Mouse (Mus musculus): ENCODE measurements around the gene Gpt2.

Gene Gpt2

GRCm38 (mm10) chr8:85492125-85492875, at the start of gene Gpt2:
Gene Gpt2 (plus strand): TSS chr8:85492576.
- peak; percentile 68 to 71 for DNase-seq (ENCODE audit: low spot score in 2 of 2)

- no peak for DNase-seq (ENCODE audit: low spot score in 2 of 2)
These were observed 48.3 kb upstream of the Gpt2 start for GRCm38 (mm10) chr8:85444092-85444491.

GRCm38 (mm10) chr8:85445936-85446685, 46.3 kb upstream of the Gpt2 start:
- DNase-seq (ENCODE audit: low spot score in 2 of 2): no peak

- peak in 1 of 2 experiments; percentile 36 for DNase-seq (ENCODE audit: low spot score in 2 of 2)
These were observed 42.0 kb upstream of the Gpt2 start for GRCm38 (mm10) chr8:85450335-85450734.

- no peak for DNase-seq (ENCODE audit: low spot score in 2 of 2)
These were observed 40.0 kb upstream of the Gpt2 start for GRCm38 (mm10) chr8:85452328-85452727.

- DNase-seq (ENCODE audit: low spot score in 2 of 2): no peak
These were observed 39.1 kb upstream of the Gpt2 start for GRCm38 (mm10) chr8:85453256-85453655.

GRCm38 (mm10) chr8:85454750-85455149, 37.6 kb upstream of the Gpt2 start:
- DNase-seq (ENCODE audit: low spot score in 2 of 2): no peak

- peak; percentile 36 to 53 for DNase-seq (ENCODE audit: low spot score in 2 of 2)
These were observed 35.8 kb upstream of the Gpt2 start for GRCm38 (mm10) chr8:85456536-85456935.

GRCm38 (mm10) chr8:85459582-85459981, 32.8 kb upstream of the Gpt2 start:
- DNase-seq (ENCODE audit: low spot score in 2 of 2): no peak

- DNase-seq (ENCODE audit: low spot score in 2 of 2): no peak
These were observed 31.6 kb upstream of the Gpt2 start for GRCm38 (mm10) chr8:85460804-85461203.

- no peak for DNase-seq (ENCODE audit: low spot score in 2 of 2)
These were observed 31.0 kb upstream of the Gpt2 start for GRCm38 (mm10) chr8:85461377-85461776.

- DNase-seq (ENCODE audit: low spot score in 2 of 2): no peak
These were observed 29.9 kb upstream of the Gpt2 start for GRCm38 (mm10) chr8:85462441-85462840.

- DNase-seq (ENCODE audit: low spot score in 2 of 2): no peak
These were observed 28.1 kb upstream of the Gpt2 start for GRCm38 (mm10) chr8:85464316-85464715.

- DNase-seq (ENCODE audit: low spot score in 2 of 2): no peak
These were observed 26.3 kb upstream of the Gpt2 start for GRCm38 (mm10) chr8:85466056-85466455.

GRCm38 (mm10) chr8:85470753-85471152, 21.6 kb upstream of the Gpt2 start:
- no peak for DNase-seq (ENCODE audit: low spot score in 2 of 2)

GRCm38 (mm10) chr8:85472800-85473199, 19.6 kb upstream of the Gpt2 start:
- DNase-seq (ENCODE audit: low spot score in 2 of 2): no peak

- no peak for DNase-seq (ENCODE audit: low spot score in 2 of 2)
These were observed 19.1 kb upstream of the Gpt2 start for GRCm38 (mm10) chr8:85473246-85473645.

- DNase-seq (ENCODE audit: low spot score in 2 of 2): no peak
These were observed 17.5 kb upstream of the Gpt2 start for GRCm38 (mm10) chr8:85474924-85475323.

GRCm38 (mm10) chr8:85476970-85477545, 15.3 kb upstream of the Gpt2 start:
- no peak for DNase-seq (ENCODE audit: low spot score in 2 of 2)

- no peak for DNase-seq (ENCODE audit: low spot score in 2 of 2)
These were observed 14.0 kb upstream of the Gpt2 start for GRCm38 (mm10) chr8:85478397-85478796.

- no peak for DNase-seq (ENCODE audit: low spot score in 2 of 2)
These were observed 12.7 kb upstream of the Gpt2 start for GRCm38 (mm10) chr8:85479710-85480109.

GRCm38 (mm10) chr8:85481900-85482299, 10.5 kb upstream of the Gpt2 start:
- peak; percentile 55 to 63 for DNase-seq (ENCODE audit: low spot score in 2 of 2)

GRCm38 (mm10) chr8:85482427-85482826, 9.9 kb upstream of the Gpt2 start:
- no peak for DNase-seq (ENCODE audit: low spot score in 2 of 2)

Measured in natural killer cell, adult 2 months (primary cell).